In genomic region chr7:44239913-44240312, GRCm38 (mm10) we compare ENCODE assay signal across 49 mouse cellular contexts. TPM values are rescaled to one million over a fixed set of nuclear protein-coding genes. Genes with fewer than 3 reads are reported as not detected.
"Had no signal": no experiment of that assay in that cellular context is flagged by ENCODE, and none has a peak within 500 bp of the region (broad histone marks: within the 10 kb centered on the region; RNA-seq: fewer than 3 reads in every experiment).

No protein-coding gene starts in this region.

- H3K4me1 ChIP-seq: heart, embryonic 10.5 days; heart, embryonic 12.5 days; heart, embryonic 13.5 days; heart, embryonic 15.5 days; hindbrain, embryonic 10.5 days; hindbrain, embryonic 12.5 days; hindbrain, embryonic 15.5 days; intestine, embryonic 15.5 days; kidney, embryonic 15.5 days had no signal

- H3K4me3 ChIP-seq: heart, embryonic 10.5 days; heart, embryonic 12.5 days; heart, embryonic 13.5 days; heart, embryonic 15.5 days; hindbrain, embryonic 10.5 days; hindbrain, embryonic 12.5 days; hindbrain, embryonic 13.5 days; hindbrain, embryonic 15.5 days; intestine, embryonic 15.5 days; kidney, embryonic 15.5 days; layer of hippocampus, adult 2 months; left cerebral cortex, adult 2 months had no signal

- H3K27me3 ChIP-seq: heart, embryonic 12.5 days; heart, embryonic 13.5 days; heart, embryonic 15.5 days; hindbrain, embryonic 12.5 days; hindbrain, embryonic 15.5 days; intestine, embryonic 15.5 days; kidney, embryonic 15.5 days had no signal

- H3K36me3 ChIP-seq: heart, embryonic 10.5 days; heart, embryonic 12.5 days; heart, embryonic 13.5 days; heart, embryonic 15.5 days; hindbrain, embryonic 10.5 days; hindbrain, embryonic 12.5 days; hindbrain, embryonic 13.5 days; hindbrain, embryonic 15.5 days; intestine, embryonic 15.5 days; kidney, embryonic 15.5 days had no signal

- H3K4me2 ChIP-seq: heart, embryonic 11.5 days; heart, embryonic 12.5 days; heart, embryonic 13.5 days; heart, embryonic 15.5 days; hindbrain, embryonic 12.5 days; hindbrain, embryonic 13.5 days; hindbrain, embryonic 14.5 days; hindbrain, embryonic 15.5 days; intestine, embryonic 15.5 days; kidney, embryonic 15.5 days had no signal

- H3K27ac ChIP-seq: heart, embryonic 10.5 days; heart, embryonic 13.5 days; heart, embryonic 15.5 days; hindbrain, embryonic 10.5 days; hindbrain, embryonic 12.5 days; hindbrain, embryonic 13.5 days; hindbrain, embryonic 14.5 days; hindbrain, embryonic 15.5 days; hindbrain, postnatal 0 days; intestine, embryonic 15.5 days; kidney, embryonic 15.5 days; kidney, postnatal 0 days; layer of hippocampus, adult 2 months; left cerebral cortex, adult 2 months had no signal

- H3K9ac ChIP-seq: heart, embryonic 12.5 days; heart, embryonic 13.5 days; heart, embryonic 15.5 days; hindbrain, embryonic 12.5 days; hindbrain, embryonic 13.5 days; hindbrain, embryonic 14.5 days; hindbrain, embryonic 15.5 days; intestine, embryonic 15.5 days; kidney, embryonic 15.5 days had no signal

- H3K9me3 ChIP-seq: heart, embryonic 10.5 days; heart, embryonic 13.5 days; heart, embryonic 15.5 days; hindbrain, embryonic 13.5 days; hindbrain, embryonic 15.5 days; intestine, embryonic 15.5 days; kidney, embryonic 15.5 days had no signal

- DNase-seq: heart, postnatal 10 days; heart, postnatal 14 days; heart, postnatal 36 days; heart, postnatal 4 days; kidney, adult 11 months; kidney, adult 18-20 months; kidney, adult 8-10 months; kidney, adult 9 months; kidney, postnatal 10 days; kidney, postnatal 14 days; kidney, postnatal 25 days; kidney, postnatal 4 days; layer of hippocampus, adult 9-11 months; layer of hippocampus, postnatal 36 days had no signal

- ATAC-seq: hindbrain, embryonic 16.5 days; hindbrain, postnatal 0 days; inflammation-experienced regulatory T-cells, adult 6 months; intestine, embryonic 15.5 days; intestine, embryonic 16.5 days; intestine, postnatal 0 days had no signal

RNA-seq across cellular contexts. Expression of gene Gm36864, which starts 3.9 kb away (rescaled TPM):
- total RNA-seq: heart, postnatal 10 days; heart, postnatal 14 days; heart, postnatal 25 days; heart, postnatal 36 days; heart, postnatal 4 days; hematopoietic stem cell, adult 5-6 weeks; hindbrain, postnatal 0 days; layer of hippocampus, adult 18-20 months; layer of hippocampus, adult 2 months; layer of hippocampus, adult 8-10 months; layer of hippocampus, postnatal 10 days; layer of hippocampus, postnatal 14 days; layer of hippocampus, postnatal 25 days; layer of hippocampus, postnatal 36 days; left cerebral cortex, adult 18-20 months; left cerebral cortex, adult 2 months had no signal
- polyA plus RNA-seq: heart, embryonic 10.5 days; heart, embryonic 11.5 days; heart, embryonic 12.5 days; heart, embryonic 14.5 days; heart, embryonic 15.5 days; heart, embryonic 16.5 days; heart, postnatal 0 days; hindbrain, embryonic 10.5 days; hindbrain, embryonic 11.5 days; hindbrain, embryonic 12.5 days; hindbrain, embryonic 13.5 days; hindbrain, embryonic 14.5 days; hindbrain, postnatal 0 days; intestine, embryonic 14.5 days; intestine, embryonic 15.5 days; intestine, postnatal 0 days; kidney, embryonic 14.5 days; kidney, embryonic 15.5 days; kidney, postnatal 0 days had no signal

RNA-seq across cellular contexts. Expression of gene 1700028J19Rik, which starts 6.6 kb away (rescaled TPM):
- total RNA-seq: hematopoietic stem cell, adult 5-6 weeks had no signal

RNA-seq across cellular contexts. Expression of gene Klk1, which starts 14.8 kb away (rescaled TPM):
- total RNA-seq: heart, postnatal 10 days; heart, postnatal 25 days; heart, postnatal 4 days; hematopoietic stem cell, adult 5-6 weeks; hindbrain, postnatal 0 days; layer of hippocampus, adult 18-20 months; layer of hippocampus, adult 2 months; layer of hippocampus, adult 8-10 months; layer of hippocampus, postnatal 10 days; layer of hippocampus, postnatal 14 days; layer of hippocampus, postnatal 25 days; layer of hippocampus, postnatal 36 days; left cerebral cortex, adult 18-20 months; left cerebral cortex, adult 2 months had no signal
- polyA plus RNA-seq: heart, embryonic 11.5 days; heart, embryonic 12.5 days; heart, embryonic 13.5 days; heart, embryonic 14.5 days; heart, postnatal 0 days; hindbrain, embryonic 10.5 days; hindbrain, embryonic 11.5 days; hindbrain, embryonic 12.5 days; hindbrain, embryonic 13.5 days; hindbrain, embryonic 14.5 days; hindbrain, embryonic 15.5 days; hindbrain, embryonic 16.5 days; hindbrain, postnatal 0 days had no signal

RNA-seq across cellular contexts. Expression of gene Acp4, which starts 17.3 kb away (rescaled TPM):
- total RNA-seq: heart, postnatal 10 days; heart, postnatal 14 days; heart, postnatal 25 days; heart, postnatal 36 days; heart, postnatal 4 days; hindbrain, postnatal 0 days; layer of hippocampus, adult 18-20 months; layer of hippocampus, adult 2 months; layer of hippocampus, adult 8-10 months; layer of hippocampus, postnatal 10 days; layer of hippocampus, postnatal 14 days; layer of hippocampus, postnatal 25 days; layer of hippocampus, postnatal 36 days; left cerebral cortex, adult 18-20 months; left cerebral cortex, adult 2 months had no signal
- polyA plus RNA-seq: heart, embryonic 10.5 days; heart, embryonic 11.5 days; heart, embryonic 12.5 days; heart, embryonic 13.5 days; heart, embryonic 14.5 days; heart, embryonic 15.5 days; heart, embryonic 16.5 days; heart, postnatal 0 days; hindbrain, embryonic 11.5 days; hindbrain, embryonic 12.5 days; hindbrain, embryonic 14.5 days; hindbrain, embryonic 15.5 days; hindbrain, embryonic 16.5 days; inflammation-experienced regulatory T-cells, adult 6 months; intestine, embryonic 14.5 days; intestine, embryonic 15.5 days; intestine, embryonic 16.5 days; intestine, postnatal 0 days; kidney, embryonic 14.5 days; kidney, postnatal 0 days; large intestine, adult 2 months had no signal
